Comparison of ENCODE assay signal across 8 mouse cellular contexts in the genomic region with DNA sequence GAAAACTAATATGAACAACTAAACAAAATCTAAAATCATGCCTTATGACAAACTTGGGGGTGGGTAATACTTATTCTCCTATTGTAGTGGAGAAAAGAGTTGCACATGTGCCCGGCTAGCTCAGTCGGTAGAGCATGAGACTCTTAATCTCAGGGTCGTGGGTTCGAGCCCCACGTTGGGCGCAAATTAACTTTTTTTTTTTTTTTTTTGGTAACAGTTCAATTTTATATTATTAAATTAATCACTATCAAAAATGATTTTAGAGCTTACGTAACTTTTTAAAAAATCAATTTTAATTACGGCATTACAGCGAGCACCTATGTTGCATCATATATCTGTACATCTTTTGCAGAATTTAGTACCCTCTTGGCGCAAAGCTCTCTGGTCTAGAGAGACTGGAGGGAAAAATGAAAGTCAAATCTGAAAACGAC. TPM values are rescaled to one million over a fixed set of nuclear protein-coding genes. Genes with fewer than 3 reads are reported as not detected.
DNase-seq lines count a peak whose midpoint lies in the region; ATAC-seq and TF ChIP-seq lines count a peak whose summit lies in the region.

No protein-coding gene starts in this region.

- H3K36me3 ChIP-seq in forebrain, embryonic 16.5 days (ENCODE audit: control insufficient read depth, insufficient read depth) = no peaks in the 10 kb centered on the region
- no peaks in the 10 kb centered on the region for H3K36me3 ChIP-seq in intestine, embryonic 16.5 days (ENCODE audit: control insufficient read depth, insufficient read depth, low read length)
- no peaks in the 10 kb centered on the region for H3K36me3 ChIP-seq in liver, postnatal 0 days (replicated peaks; ENCODE audit: insufficient read depth, low read length)

- peak overlapping the region; percentile 49; the same call in 1 of the 2 replicates for H3K4me2 ChIP-seq in forebrain, embryonic 16.5 days (ENCODE audit: low read length)
- H3K4me2 ChIP-seq in intestine, embryonic 16.5 days (ENCODE audit: low read depth, low read length) = peak overlapping the region; percentile 71; the same call in 1 of the 2 replicates
- peak overlapping the region; percentile 82 for H3K4me2 ChIP-seq in liver, postnatal 0 days (ENCODE audit: low read depth, low read length)

- TF ChIP-seq EP300 in liver, postnatal 0 days (IDR thresholded peaks at IDR 0.05; ENCODE audit: low read depth) = no peak

- DNase-seq in testis, postnatal 10 days (ENCODE audit: low spot score) = peak; percentile 70
- DNase-seq in testis, postnatal 14 days (ENCODE audit: low spot score) = no peak
- peak; percentile 57 for DNase-seq in adrenal gland, postnatal 14 days
- peak; percentile 57 for DNase-seq in liver, postnatal 0 days
- DNase-seq in retina, embryonic 14.5 days (ENCODE audit: low spot score) = peak; percentile 84
- DNase-seq in gastrocnemius, postnatal 14 days = no peak

- H3K9ac ChIP-seq in forebrain, embryonic 16.5 days (replicated peaks; ENCODE audit: low read depth, low read length) = no peak overlapping the region
- no peak overlapping the region for H3K9ac ChIP-seq in intestine, embryonic 16.5 days (ENCODE audit: low read depth, low read length)
- peak overlapping the region; percentile 65; the same call in 1 of the 2 replicates for H3K9ac ChIP-seq in liver, postnatal 0 days (replicated peaks)

- H3K4me3 ChIP-seq in forebrain, embryonic 16.5 days (replicated peaks; ENCODE audit: low read length) = no peak overlapping the region; the same call in 1 of the 2 replicates
- peak overlapping the region; percentile 58 for H3K4me3 ChIP-seq in intestine, embryonic 16.5 days (ENCODE audit: low read length)
- H3K4me3 ChIP-seq in liver, postnatal 0 days (ENCODE audit: low read depth, low read length) = peak overlapping the region; percentile 63

- WGBS in forebrain, embryonic 16.5 days = 1% methylated on average over 11 of the region's 11 CpGs
- under 1% methylated on average over 11 of the region's 11 CpGs for WGBS in intestine, embryonic 16.5 days
- WGBS in liver, postnatal 0 days (ENCODE audit: insufficient replicate concordance) = under 1% methylated on average over 11 of the region's 11 CpGs

- no peak overlapping the region for H3K27ac ChIP-seq in forebrain, embryonic 16.5 days (ENCODE audit: low read length)
- no peak overlapping the region for H3K27ac ChIP-seq in intestine, embryonic 16.5 days (ENCODE audit: low read length)
- peak overlapping the region; percentile 73; the same call in 1 of the 2 replicates for H3K27ac ChIP-seq in liver, postnatal 0 days (ENCODE audit: low read depth)

- no peaks in the 10 kb centered on the region for H3K27me3 ChIP-seq in forebrain, embryonic 16.5 days (replicated peaks; ENCODE audit: control insufficient read depth, insufficient read depth, low read length)
- no peaks in the 10 kb centered on the region for H3K27me3 ChIP-seq in intestine, embryonic 16.5 days (replicated peaks; ENCODE audit: control insufficient read depth, insufficient read depth, low read length)
- no peaks in the 10 kb centered on the region for H3K27me3 ChIP-seq in liver, postnatal 0 days (ENCODE audit: insufficient read depth, low read length)

- intact Hi-C loops in gastrocnemius, postnatal 14 days (cut with DNase I; ENCODE audit: low total_unique reads) = loop anchor here (10.0 kb wide), 1 partner anchor 1411 kb away; no protein-coding TSS in a partner anchor

- no peak for TF ChIP-seq CTCF in liver, postnatal 0 days (IDR thresholded peaks at IDR 0.05; ENCODE audit: low read depth)

- peaks cover 6% of the 10 kb centered on the region for H3K4me1 ChIP-seq in forebrain, embryonic 16.5 days (replicated peaks; ENCODE audit: control insufficient read depth, insufficient read depth, low read length)
- H3K4me1 ChIP-seq in intestine, embryonic 16.5 days (ENCODE audit: control insufficient read depth, insufficient read depth, low read length) = peaks cover 8% of the 10 kb centered on the region; the same call in 1 of the 2 replicates
- peaks cover 9% of the 10 kb centered on the region; the same call in 1 of the 2 replicates for H3K4me1 ChIP-seq in liver, postnatal 0 days (ENCODE audit: insufficient read depth)

- no peak for ATAC-seq in forebrain, embryonic 16.5 days
- ATAC-seq in intestine, embryonic 16.5 days = no peak
- ATAC-seq in liver, postnatal 0 days = no peak

- no peaks in the 10 kb centered on the region for H3K9me3 ChIP-seq in forebrain, embryonic 16.5 days (ENCODE audit: control insufficient read depth, low read length)
- no peaks in the 10 kb centered on the region for H3K9me3 ChIP-seq in intestine, embryonic 16.5 days (ENCODE audit: control insufficient read depth, low read length)
- H3K9me3 ChIP-seq in liver, postnatal 0 days (ENCODE audit: low read length) = no peaks in the 10 kb centered on the region

RNA-seq across cellular contexts. Expression of gene Abt1, which starts 12.6 kb away (rescaled TPM):
- 5.9 and 6.3 TPM in 2 replicates for total RNA-seq in adrenal gland, postnatal 14 days (2021)
- 12.7 and 13.0 TPM in 2 replicates for polyA plus RNA-seq in forebrain, embryonic 16.5 days (2015; fragmentation: Nextera tagmentation; extraction: Ambion mirVana)
- polyA plus RNA-seq in intestine, embryonic 16.5 days (2015; fragmentation: Nextera tagmentation; extraction: Ambion mirVana) = 10.2 and 11.2 TPM in 2 replicates
- 4.3 and 4.8 TPM in 2 replicates for polyA plus RNA-seq in liver, postnatal 0 days (2015; fragmentation: Nextera tagmentation; extraction: Ambion mirVana)
- total RNA-seq in gastrocnemius, postnatal 14 days (2021) = 1 to 10 TPM; 4.5 to 4.7 TPM

RNA-seq across cellular contexts. Expression of gene Btn1a1, which starts 29.5 kb away (rescaled TPM):
- total RNA-seq in adrenal gland, postnatal 14 days (2021) = 0.19 TPM in 1 of 2 replicates, not detected in the other
- 0.06 and 0.22 TPM in 2 replicates for polyA plus RNA-seq in forebrain, embryonic 16.5 days (2015; fragmentation: Nextera tagmentation; extraction: Ambion mirVana)
- polyA plus RNA-seq in intestine, embryonic 16.5 days (2015; fragmentation: Nextera tagmentation; extraction: Ambion mirVana) = 0.07 and 0.11 TPM in 2 replicates
- 0.92 and 0.96 TPM in 2 replicates for polyA plus RNA-seq in liver, postnatal 0 days (2015; fragmentation: Nextera tagmentation; extraction: Ambion mirVana)
- total RNA-seq in gastrocnemius, postnatal 14 days (2021) = not detected

RNA-seq across cellular contexts. Expression of gene Btn2a2, which starts 52.4 kb away (rescaled TPM):
- not detected in 2 replicates for total RNA-seq in adrenal gland, postnatal 14 days (2021)
- 0.18 TPM in 1 of 2 replicates, not detected in the other for polyA plus RNA-seq in forebrain, embryonic 16.5 days (2015; fragmentation: Nextera tagmentation; extraction: Ambion mirVana)
- 0.12 TPM in 2 replicates for polyA plus RNA-seq in intestine, embryonic 16.5 days (2015; fragmentation: Nextera tagmentation; extraction: Ambion mirVana)
- not detected in 2 replicates for polyA plus RNA-seq in liver, postnatal 0 days (2015; fragmentation: Nextera tagmentation; extraction: Ambion mirVana)
- not detected for total RNA-seq in gastrocnemius, postnatal 14 days (2021)

Comparison
In these comparisons a context has a peak if more than half of its experiments do, and no peak if none do; other contexts are left out.
1. DNase-seq: peak in testis, postnatal 10 days (single experiment), adrenal gland, postnatal 14 days (single experiment), liver, postnatal 0 days (single experiment) and retina, embryonic 14.5 days (single experiment); none in testis, postnatal 14 days (single experiment) and gastrocnemius, postnatal 14 days (single experiment).
2. Peak in every context shown above with its lines, with median percentiles within 50 percentile points of each other: H3K4me2 ChIP-seq.